Mouse (Mus musculus) ES-Bruce4 (cell line): ENCODE measurements around the gene Siah2.

ENCODE experiments used
- CTCF ChIP-seq: IDR thresholded peaks from one replicate; pipeline ENCODE4 v1.8.1; 2011; ENCODE audit warnings: low read depth, low read length
- EP300 ChIP-seq: IDR thresholded peaks from 2 replicates; pipeline ENCODE4 v1.6.1; 2011; ENCODE audit warnings: low read depth, low read length; ENCODE audit not compliant: insufficient read depth

- TF ChIP-seq CTCF = no peak
- TF ChIP-seq EP300 = no peak
Measured at GRCm38 (mm10) chr3:58738346-58739089, 46.3 kb upstream of the Siah2 start.
